Mouse (Mus musculus): ENCODE measurements around the gene 2310057M21Rik.

Gene 2310057M21Rik

DNA sequence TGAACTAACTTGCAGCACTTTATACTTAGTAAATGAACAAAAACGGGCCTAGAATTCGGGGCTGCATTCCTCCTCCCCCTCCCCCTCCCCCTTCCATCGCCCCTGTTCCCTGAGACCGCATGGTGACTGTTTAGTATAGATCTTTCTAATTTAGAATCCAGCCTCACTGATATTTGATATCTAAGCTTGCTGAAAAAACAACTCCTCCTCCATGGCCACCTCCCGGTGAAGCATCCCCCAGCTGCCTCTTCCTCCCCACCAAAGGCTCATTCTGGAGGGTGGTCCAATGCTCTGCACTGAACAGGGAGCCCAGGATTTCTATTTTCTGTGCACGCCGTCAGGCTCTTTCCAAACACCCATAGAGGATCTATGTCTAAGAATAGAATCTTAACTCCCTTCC lies 44.2 kb downstream of the 2310057M21Rik start:
- peak; percentile 33 for DNase-seq

DNA sequence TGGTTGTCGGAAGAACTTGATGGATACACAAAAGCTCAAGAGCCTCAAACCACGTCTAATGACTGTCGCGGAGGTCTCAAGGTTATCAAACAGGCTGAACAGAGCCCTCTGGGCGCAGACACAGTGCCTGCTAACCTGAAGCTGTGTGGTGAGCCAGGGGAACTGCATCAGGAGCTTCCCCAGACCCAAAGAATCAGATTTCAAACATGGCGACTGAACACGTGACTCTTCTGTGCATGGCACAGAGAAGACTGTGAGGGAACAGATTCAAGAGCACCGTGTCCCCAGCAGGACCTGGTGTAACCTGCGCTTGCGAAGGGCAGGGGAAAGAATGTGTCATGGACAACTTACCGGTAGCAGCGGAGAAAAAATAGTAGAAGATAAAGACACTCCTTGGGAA lies 45.0 kb downstream of the 2310057M21Rik start:
- peak; percentile 68 for DNase-seq

DNA sequence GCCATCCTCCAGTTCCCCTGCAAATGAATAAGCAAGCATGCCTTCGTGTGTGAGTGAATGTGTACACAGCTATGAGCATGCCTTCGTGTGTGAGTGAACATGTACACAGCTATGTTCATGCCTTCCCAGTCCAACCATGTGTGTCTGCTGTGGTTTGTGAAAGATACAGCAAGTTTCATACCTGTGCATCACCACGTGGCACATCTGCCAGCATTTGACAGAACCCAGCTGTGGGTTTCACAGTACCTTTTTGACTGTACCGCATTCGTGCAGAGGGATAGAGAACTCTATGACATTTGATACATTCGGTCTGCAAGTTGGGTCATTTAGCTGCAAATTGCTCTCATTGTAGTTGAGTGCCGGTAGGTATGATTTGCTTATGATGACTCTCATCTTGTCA lies 48.1 kb downstream of the 2310057M21Rik start:
- DNase-seq: no peak

DNA sequence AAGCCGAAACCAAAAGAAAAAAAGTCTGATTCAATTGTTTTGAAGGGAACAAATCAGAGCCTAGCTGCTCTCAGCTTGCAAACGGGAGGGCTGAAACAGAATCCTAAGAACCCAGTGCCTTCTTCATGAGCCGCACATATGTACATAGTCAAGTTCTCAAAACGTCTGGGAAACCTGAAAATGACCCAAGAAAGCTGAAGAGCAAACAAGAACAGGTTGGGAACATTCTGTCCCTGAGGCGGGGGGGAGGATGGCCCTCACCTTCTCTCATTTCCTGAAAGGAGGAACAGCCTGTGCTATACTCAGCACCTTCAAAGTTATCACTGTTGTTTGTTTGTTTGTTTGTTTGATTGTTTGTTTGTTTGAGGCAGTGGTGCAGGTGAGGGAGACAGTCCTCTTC lies 55.8 kb downstream of the 2310057M21Rik start:
- DNase-seq: no peak

DNA sequence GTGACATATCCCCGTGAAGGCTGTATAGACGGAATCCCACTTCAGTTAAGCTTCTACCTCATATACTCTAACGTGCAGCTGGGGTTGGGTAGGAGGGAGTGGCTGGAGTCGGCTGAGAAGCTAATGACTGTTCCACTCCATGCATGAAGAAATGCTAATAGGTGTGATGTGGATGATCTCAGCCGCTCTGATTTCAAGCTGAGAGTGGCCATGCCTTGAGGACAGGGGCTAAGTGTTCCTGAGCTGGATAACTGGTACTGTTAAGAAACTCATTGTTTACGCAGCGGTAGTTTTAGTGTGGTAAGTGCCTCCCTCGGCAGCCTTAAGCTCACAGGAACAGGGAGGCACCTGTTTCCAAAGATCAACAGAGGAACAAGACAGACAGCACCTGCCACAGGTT lies 59.2 kb downstream of the 2310057M21Rik start:
- peak; percentile 75 for DNase-seq

DNA sequence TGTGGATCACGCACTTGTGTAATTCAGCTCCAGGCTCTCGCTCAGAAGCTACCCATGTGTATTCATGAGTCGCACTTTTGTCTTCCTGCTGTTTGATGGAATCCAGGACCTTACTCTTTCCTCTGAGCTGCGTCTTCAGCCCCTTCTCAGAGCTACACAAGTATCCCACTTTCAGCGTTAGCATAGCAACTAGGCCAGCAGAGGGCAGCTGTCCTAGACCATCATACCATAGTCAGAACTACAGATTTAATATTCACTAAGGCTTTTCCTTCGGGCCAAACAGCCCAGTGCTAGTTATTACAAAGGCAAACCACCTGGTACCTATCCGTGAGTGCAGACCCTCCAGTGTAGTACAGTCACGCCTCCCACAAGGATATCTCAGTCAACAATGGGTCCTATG lies 65.4 kb downstream of the 2310057M21Rik start:
- DNase-seq: peak; percentile 49

Data from heart, adult 11 months (tissue).